Mouse (Mus musculus) limb, embryonic 10.5 days (tissue): Measurements from ENCODE around the gene Nt5c3b. TPM values are rescaled to one million over a fixed set of nuclear protein-coding genes. Genes with fewer than 3 reads are reported as not detected.

Source experiments
- DNase-seq: peaks from one replicate; pipeline ENCODE4 v3.0.0-alpha.2; 2017; ENCODE audit warnings: low spot score
- H3K27ac ChIP-seq: fragments of 300-500 bp; sonication (generic); 2 replicates; pipeline ENCODE4 v1.5.1; 2016; ENCODE audit warnings: mild to moderate bottlenecking
- H3K27me3 ChIP-seq: fragments of 300-500 bp; sonication (generic); 2 replicates; pipeline ENCODE4 v1.6.1; 2016; ENCODE audit warnings: low read depth, mild to moderate bottlenecking; ENCODE audit not compliant: poor library complexity, severe bottlenecking
- H3K36me3 ChIP-seq: fragments of 300-500 bp; sonication (generic); 2 replicates; pipeline ENCODE4 v1.6.1; 2016; ENCODE audit warnings: mild to moderate bottlenecking, moderate library complexity
- H3K4me1 ChIP-seq: fragments of 300-500 bp; sonication (generic); 2 replicates; pipeline ENCODE4 v1.6.1; 2016
- H3K4me3 ChIP-seq: fragments of 300-500 bp; sonication (generic); 2 replicates; pipeline ENCODE4 v1.5.1; 2016; ENCODE audit warnings: mild to moderate bottlenecking, moderate library complexity
- H3K9me3 ChIP-seq: fragments of 300-500 bp; sonication (generic); replicated peaks from 2 replicates; pipeline ENCODE4 v1.6.1; 2016; ENCODE audit warnings: mild to moderate bottlenecking
- WGBS: fragments of 180-500 bp; shearing (Covaris S2); methylation state at CpG from one replicate; pipeline ENCODE4 v1.1.7; 2016; 5-methylcytosine and 5-hydroxymethylcytosine counted together
- polyA plus RNA-seq: library from polyadenylated mRNA; unstranded; fragments of >200 nt; fragmentation: Nextera tagmentation; extraction: Ambion mirVana; gene quantifications from 2 replicates; pipeline ENCODE4 v1.2.1, GENCODE M21; 2016

The Nt5c3b gene
- polyA plus RNA-seq, result 149 and 173 TPM in 2 replicates

DNA sequence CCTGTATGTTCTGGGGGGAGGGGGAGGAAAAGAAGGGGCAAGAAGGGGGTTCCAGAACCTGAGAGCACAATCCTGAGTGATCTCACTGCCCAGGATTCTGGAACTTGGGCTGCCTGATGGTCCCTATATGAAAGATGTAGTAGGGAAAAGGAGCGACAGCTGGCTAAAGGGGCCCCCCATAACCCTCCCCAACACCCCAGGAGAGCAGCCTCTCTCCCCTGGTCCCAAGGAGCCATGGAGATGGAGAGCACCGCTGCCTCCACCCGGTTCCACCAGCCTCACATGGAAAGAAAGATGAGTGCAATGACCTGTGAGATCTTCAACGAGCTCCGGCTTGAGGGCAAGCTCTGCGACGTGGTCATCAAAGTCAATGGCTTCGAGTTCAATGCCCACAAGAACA lies at the start of gene Nt5c3b, which contains the start of gene Klhl10:
Gene Nt5c3b (minus strand): TSS at position 12 of the 400 bp plus-strand sequence.
Gene Klhl10 (plus strand): TSS at position 121 of the 400 bp plus-strand sequence.
- H3K9me3 ChIP-seq, result no peaks in the 10 kb centered on the region
- 87% methylated on average over 8 of the region's 8 CpGs for WGBS
- no peak for DNase-seq

DNA sequence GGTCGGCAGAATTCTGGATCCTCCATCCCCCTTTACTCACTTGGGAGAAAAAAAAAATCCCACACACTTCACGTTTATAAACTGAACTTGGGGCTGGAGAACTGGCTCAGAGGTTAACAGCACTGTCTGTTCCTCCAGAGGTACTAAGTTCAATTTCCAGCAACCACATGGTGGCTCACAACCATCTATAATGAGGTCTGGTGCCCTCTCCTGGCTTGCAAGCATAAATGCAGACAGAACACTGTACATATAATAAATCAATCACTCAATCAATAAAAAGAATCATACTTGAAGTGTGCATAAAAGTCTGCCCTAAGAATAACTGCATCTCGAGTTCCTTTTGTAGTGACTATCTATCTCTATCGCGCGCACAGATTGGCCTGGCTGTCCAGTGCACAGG lies 49.3 kb upstream of the Nt5c3b start:
- Histone ChIP-seq H3K27ac (no peak overlapping the region), H3K4me3 (no peak overlapping the region), H3K9me3 (no peaks in the 10 kb centered on the region), H3K4me1 (no peaks in the 10 kb centered on the region), H3K36me3 (peaks cover 100% of the 10 kb centered on the region), H3K27me3 (no peaks in the 10 kb centered on the region)
- DNase-seq, result no peak
- WGBS, result 92% methylated on average over 6 of the region's 6 CpGs

More for the DNA sequence above, at the start of gene Nt5c3b, which contains the start of gene Klhl10:
- Histone ChIP-seq H3K4me1 (peaks cover 24% of the 10 kb centered on the region), H3K36me3 (peaks cover 31% of the 10 kb centered on the region), H3K27ac (peak within 1 kb of the TSS; percentile 97), H3K27me3 (no peaks in the 10 kb centered on the region), H3K4me3 (peak within 1 kb of the TSS; percentile 99)

DNA sequence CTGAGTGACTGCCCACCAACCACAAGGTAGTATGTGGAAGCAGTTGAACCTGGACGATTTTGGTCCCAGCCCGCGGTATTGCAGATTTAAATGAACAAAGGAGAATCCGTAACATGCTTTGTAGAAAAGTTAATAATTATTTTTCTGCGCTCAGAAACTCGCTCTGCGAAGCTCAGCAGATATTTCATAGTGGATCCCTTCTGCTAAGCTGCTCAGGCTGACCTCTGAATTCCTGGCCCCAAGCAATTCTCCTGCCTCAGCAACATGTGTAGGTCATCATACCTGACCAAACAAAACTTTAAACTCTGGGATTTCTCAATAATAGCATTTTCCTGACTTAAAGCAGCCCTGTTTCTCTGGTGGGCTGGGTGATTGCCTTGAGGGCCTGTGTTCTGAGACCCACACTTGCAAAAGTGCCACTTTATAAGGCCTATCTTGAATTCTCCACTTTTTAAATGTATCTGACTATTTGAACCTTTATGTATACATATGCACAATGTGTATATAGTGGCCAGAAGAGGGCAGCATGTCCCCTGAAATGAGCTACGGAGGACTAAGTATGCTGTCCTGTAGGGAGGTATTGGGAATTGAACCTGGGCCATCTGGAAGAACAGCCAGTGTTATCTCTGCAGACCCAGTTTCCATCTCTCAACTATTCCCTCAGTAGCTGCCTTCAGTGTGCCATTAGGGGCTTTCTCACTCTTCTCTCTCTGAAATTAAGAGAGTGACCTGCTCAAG lies 44.4 kb upstream of the Nt5c3b start:
- no peak for DNase-seq
- no peaks in the 10 kb centered on the region for H3K9me3 ChIP-seq
- 89% methylated on average over 8 of the region's 8 CpGs for WGBS
- H3K4me3 ChIP-seq, result no peak overlapping the region
- no peaks in the 10 kb centered on the region for H3K4me1 ChIP-seq
- peaks cover 100% of the 10 kb centered on the region for H3K36me3 ChIP-seq
- no peaks in the 10 kb centered on the region for H3K27me3 ChIP-seq
- H3K27ac ChIP-seq, result no peak overlapping the region

DNA sequence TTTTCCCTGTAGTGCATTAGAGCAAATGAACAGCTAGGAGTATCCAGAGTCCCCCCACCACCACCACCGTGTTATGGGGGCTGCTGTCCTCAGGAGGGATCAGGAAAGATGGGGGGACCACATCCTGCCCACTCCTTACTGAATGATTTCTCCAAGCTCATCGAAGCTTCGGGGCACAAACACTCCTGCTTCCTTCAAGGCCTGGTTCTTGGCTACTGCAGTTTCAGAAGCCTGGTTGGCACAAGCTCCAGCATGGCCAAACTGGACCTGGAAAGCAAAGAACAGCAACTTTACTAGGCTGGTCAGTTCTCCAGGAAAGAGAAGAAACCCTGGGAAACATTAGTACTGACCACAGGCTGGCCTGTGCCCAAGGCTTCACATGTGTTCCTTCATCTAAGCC lies 42.9 kb upstream of the Nt5c3b start:
- DNase-seq, result no peak
- WGBS, result 95% methylated on average over 3 of the region's 3 CpGs
- Histone ChIP-seq H3K4me1 (no peaks in the 10 kb centered on the region), H3K27ac (no peak overlapping the region), H3K9me3 (no peaks in the 10 kb centered on the region), H3K4me3 (no peak overlapping the region), H3K36me3 (peaks cover 100% of the 10 kb centered on the region), H3K27me3 (no peaks in the 10 kb centered on the region)

DNA sequence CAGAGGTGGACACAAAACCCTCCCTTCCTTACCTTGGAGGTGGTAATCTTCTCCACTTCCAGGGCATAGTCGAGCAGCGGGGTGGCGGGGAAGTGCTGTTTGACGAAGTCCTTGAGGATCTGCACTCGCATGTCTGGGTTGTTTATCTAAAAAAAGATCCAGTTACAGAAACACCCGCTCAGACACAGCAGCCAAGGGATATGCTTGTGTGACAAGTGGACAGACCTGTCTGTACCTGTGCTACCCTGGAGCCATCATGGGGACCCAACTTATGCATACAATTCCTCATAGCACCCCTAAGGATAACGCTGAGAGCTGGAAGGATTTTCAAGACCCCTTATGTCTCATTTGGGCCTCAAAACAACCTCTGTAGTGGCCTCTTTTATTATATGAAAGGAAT lies 37.5 kb upstream of the Nt5c3b start:
- 77% methylated on average over 7 of the region's 7 CpGs for WGBS
- Histone ChIP-seq H3K36me3 (peaks cover 86% of the 10 kb centered on the region), H3K4me1 (no peaks in the 10 kb centered on the region), H3K27ac (no peak overlapping the region), H3K27me3 (no peaks in the 10 kb centered on the region), H3K4me3 (no peak overlapping the region), H3K9me3 (no peaks in the 10 kb centered on the region)
- no peak for DNase-seq

DNA sequence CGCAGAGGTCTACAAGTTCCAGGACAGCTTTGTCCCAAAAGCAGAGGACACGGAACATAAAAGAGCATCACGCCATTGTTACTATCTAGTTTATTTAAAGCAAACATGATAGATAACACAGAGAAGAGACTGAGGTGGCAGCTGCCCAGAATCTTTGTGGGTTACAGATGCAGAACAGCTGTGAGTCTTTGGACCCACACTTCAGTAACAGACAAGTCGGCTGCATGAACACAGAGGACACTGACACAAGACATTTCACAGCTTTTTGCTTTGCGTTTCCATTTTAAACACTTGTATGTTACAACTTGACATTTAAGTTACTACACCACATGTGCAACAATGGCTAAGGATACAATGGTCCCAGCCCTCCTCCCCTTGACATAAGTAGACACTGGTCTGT lies 34.7 kb upstream of the Nt5c3b start:
- Histone ChIP-seq H3K27ac (no peak overlapping the region), H3K36me3 (peaks cover 57% of the 10 kb centered on the region)
- WGBS, result 94% methylated on average over 5 of the region's 5 CpGs

DNA sequence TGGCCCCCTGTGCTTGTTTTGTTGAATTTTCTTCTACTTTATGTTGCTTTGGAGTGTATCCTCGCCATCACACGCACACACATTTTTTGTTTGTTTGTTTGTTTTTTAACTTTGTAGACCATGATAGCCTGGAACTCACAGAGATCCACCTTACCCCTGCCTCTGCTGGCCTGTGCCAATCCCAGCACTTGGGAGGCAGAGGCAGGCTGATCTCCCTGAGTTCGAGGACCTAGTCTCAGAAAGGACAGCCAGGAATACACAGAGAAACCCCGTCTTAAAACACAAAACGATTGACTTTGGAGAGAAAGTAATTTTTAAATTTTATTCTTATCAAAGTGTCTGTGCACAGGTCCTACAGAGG lies 31.3 kb upstream of the Nt5c3b start:
- peaks cover 46% of the 10 kb centered on the region for H3K36me3 ChIP-seq

More for the DNA sequence above, 34.7 kb upstream of the Nt5c3b start:
- no peaks in the 10 kb centered on the region for H3K9me3 ChIP-seq
- no peaks in the 10 kb centered on the region for H3K27me3 ChIP-seq
- H3K4me1 ChIP-seq, result peaks cover 7% of the 10 kb centered on the region
- no peak overlapping the region for H3K4me3 ChIP-seq
- no peak for DNase-seq

DNA sequence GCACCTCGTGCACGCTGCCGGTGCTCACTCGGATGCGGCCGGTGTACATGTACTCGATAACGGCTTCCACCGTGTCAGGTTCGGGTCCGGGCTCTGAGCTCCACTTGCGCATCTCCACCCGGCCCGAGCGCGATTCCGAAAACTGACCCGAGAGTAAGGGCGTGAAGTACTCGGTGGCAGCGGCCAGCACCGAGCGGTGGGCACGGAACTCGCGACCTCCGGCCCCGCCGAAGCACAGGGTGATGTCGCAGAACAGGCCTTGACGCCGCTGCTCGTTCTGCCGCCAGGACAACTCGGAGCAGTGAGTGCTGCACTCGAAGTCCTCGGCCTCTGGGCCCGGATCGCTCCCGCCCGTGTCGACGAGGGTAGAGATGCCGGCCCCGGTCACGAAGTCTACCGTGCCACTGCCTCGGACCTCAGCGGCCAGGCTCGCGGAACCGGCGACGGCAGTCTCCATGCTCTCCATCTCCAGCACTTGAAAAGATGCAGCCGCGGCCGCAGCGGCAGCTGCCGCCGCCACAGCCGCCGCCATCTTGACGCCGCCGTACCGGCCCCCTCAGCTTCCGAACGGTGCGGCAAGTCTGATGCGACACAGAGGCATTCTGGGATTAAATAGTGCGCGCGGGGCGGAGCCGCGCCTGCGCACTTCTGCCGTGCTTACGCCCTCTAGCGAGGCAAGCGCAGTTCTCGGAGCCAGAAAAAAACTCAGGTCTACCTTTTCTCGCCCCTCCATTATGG lies 30.8 kb upstream of the Nt5c3b start, which contains the start of gene Klhl11:
Gene Klhl11 (minus strand): TSS at position 545 of the 738 bp plus-strand sequence.
- peak within 1 kb of the TSS; percentile 97 for H3K4me3 ChIP-seq
- WGBS, result under 1% methylated on average over 83 of the region's 83 CpGs

More for the DNA sequence above, 31.3 kb upstream of the Nt5c3b start:
- no peak for DNase-seq
- H3K4me3 ChIP-seq, result peak overlapping the region; percentile 97
- peak overlapping the region; percentile 93 for H3K27ac ChIP-seq
- H3K27me3 ChIP-seq, result no peaks in the 10 kb centered on the region
- peaks cover 20% of the 10 kb centered on the region for H3K4me1 ChIP-seq
- WGBS, result 30% methylated on average over 5 of the region's 5 CpGs
- no peaks in the 10 kb centered on the region for H3K9me3 ChIP-seq

DNA sequence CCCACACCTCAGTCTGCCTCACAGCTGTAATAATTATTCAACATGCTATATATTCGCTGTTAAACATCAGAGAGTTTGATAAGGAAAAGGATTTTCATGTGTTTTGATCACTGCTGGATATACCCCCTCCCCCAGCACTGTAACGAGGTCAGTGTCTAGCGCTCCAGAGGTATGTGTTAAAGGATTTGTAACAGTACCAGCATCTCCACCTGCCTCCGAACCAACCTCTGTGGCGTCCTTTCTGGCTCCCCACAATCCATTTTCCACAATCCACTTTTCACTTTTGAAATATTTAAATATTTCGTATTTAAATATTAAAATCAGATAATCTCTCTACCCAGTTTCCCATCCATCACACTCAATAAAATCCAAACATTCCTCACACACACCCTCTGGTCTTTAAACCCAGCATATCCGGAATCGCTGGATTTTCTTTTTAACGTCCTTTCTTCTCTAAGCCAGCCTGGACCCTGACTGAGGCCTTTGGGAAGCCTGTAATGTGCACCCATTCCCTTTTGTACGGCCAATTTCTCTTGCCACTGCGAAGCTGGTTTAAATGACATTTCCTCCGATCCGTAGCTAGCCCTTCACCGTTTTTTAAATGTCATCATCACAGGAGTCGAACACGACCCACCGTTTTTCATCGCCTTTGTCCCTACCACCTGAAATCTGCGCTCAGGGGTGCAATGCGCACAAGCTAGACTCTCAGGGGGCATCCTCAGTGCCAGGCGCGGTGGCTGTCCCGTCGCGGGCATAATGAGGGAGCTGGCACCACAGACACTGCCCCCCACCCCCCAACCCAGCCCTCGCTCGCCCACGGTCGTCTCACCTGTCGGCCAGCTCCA lies 30.0 kb upstream of the Nt5c3b start:
- no peak for DNase-seq
- Histone ChIP-seq H3K36me3 (peaks cover 43% of the 10 kb centered on the region), H3K9me3 (no peaks in the 10 kb centered on the region), H3K4me1 (peaks cover 20% of the 10 kb centered on the region), H3K27ac (peak overlapping the region; percentile 93), H3K4me3 (peak overlapping the region; percentile 97), H3K27me3 (no peaks in the 10 kb centered on the region)
- 5% methylated on average over 30 of the region's 30 CpGs for WGBS

More for the DNA sequence above, 30.8 kb upstream of the Nt5c3b start, which contains the start of gene Klhl11:
- no peaks in the 10 kb centered on the region for H3K27me3 ChIP-seq
- peaks cover 20% of the 10 kb centered on the region for H3K4me1 ChIP-seq
- H3K9me3 ChIP-seq, result no peaks in the 10 kb centered on the region
- H3K27ac ChIP-seq, result peak within 1 kb of the TSS; percentile 93
- peak; percentile 94 for DNase-seq
- H3K36me3 ChIP-seq, result peaks cover 45% of the 10 kb centered on the region

DNA sequence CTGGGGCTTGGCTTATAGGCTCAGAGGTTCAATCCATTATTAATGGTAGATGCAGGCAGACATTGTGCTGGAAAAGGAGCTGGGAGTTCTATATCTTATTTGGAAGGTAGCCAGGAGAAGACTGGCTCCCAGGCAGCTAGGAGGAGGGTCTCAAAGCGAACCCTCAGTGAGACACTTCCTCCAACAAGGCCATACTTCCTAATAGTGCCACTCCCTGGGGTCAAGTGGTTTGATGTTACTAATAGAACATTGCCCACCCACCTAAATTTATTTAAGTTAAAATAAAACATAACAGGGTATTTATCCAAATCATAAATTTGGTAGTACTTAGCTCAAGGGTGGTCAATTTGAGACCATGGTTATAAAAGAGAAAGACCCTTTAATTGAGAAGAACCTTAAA lies 24.2 kb upstream of the Nt5c3b start:
- no peaks in the 10 kb centered on the region for H3K9me3 ChIP-seq
- no peaks in the 10 kb centered on the region for H3K27me3 ChIP-seq
- peaks cover 74% of the 10 kb centered on the region for H3K36me3 ChIP-seq
- 81% methylated on average over 1 of the region's 1 CpGs for WGBS
- H3K4me1 ChIP-seq, result peaks cover 9% of the 10 kb centered on the region
- H3K4me3 ChIP-seq, result no peak overlapping the region
- H3K27ac ChIP-seq, result no peak overlapping the region
- DNase-seq, result no peak

DNA sequence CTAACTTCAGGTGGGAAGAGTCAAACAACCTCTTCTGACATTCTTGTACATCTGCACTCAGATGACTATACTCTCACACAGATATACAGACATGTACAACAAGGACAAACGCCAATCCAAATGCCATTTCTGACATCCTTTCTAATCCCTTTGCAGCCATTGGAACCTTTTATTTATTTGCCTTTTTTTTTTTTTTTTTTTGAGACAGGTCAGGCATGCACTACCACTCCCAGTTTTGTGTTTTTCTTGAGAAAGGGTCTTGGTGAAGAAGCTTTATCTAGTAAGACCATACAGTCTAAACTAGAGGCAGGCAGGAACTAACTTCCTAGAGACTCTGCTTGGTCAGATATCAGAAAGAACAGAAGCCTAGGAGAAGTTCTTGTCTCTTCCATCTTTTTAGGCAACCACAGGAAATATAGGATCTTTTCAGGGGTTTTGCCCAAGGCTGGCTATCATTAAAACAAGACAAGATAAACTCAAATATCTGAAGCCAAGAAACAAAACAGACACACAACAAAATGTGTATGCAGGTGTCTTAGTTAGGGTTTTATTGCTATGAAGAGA lies 23.7 kb upstream of the Nt5c3b start:
- 90% methylated on average over 1 of the region's 1 CpGs for WGBS
- no peaks in the 10 kb centered on the region for H3K27me3 ChIP-seq
- H3K4me1 ChIP-seq, result peaks cover 4% of the 10 kb centered on the region
- H3K27ac ChIP-seq, result no peak overlapping the region
- no peak overlapping the region for H3K4me3 ChIP-seq
- H3K36me3 ChIP-seq, result peaks cover 79% of the 10 kb centered on the region
- DNase-seq, result no peak
- H3K9me3 ChIP-seq, result no peaks in the 10 kb centered on the region

DNA sequence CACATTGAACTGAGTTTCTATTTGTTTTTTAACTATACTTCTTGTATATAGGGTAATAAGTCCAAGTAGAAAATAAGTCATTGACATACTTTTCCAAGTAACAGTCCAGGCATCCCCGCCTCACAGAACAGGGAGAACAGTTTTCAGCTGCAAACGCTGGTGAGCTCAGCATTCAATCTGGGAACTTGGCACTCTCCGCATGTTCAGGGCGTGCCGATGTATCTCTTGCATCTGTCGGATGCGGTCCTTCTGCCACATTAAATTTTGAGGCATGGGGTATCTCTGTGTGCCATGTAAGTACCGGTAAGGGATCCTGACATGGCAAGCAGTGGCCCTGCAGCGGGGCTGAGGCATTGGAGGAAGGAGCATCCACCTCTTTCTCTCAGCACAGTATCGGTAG lies 21.1 kb upstream of the Nt5c3b start:
- Histone ChIP-seq H3K9me3 (no peaks in the 10 kb centered on the region), H3K27ac (no peak overlapping the region), H3K4me3 (no peak overlapping the region), H3K27me3 (no peaks in the 10 kb centered on the region), H3K4me1 (no peaks in the 10 kb centered on the region), H3K36me3 (peaks cover 77% of the 10 kb centered on the region)
- 93% methylated on average over 10 of the region's 10 CpGs for WGBS
- DNase-seq, result no peak
